Mouse (Mus musculus): ENCODE measurements around the gene Impdh2. TPM values are rescaled to one million over a fixed set of nuclear protein-coding genes. Genes with fewer than 3 reads are reported as not detected.

Gene Impdh2
- polyA plus RNA-seq, 1 experiment = 387 TPM

- peaks cover 88% of the 10 kb centered on the region for H3K36me3 ChIP-seq (ENCODE audit: control insufficient read depth, insufficient read depth, low read length, poor library complexity, severe bottlenecking)
- H3K9me3 ChIP-seq (replicated peaks; ENCODE audit: control insufficient read depth, insufficient read depth, low read length, poor library complexity, severe bottlenecking) = no peaks in the 10 kb centered on the region
- H3K27ac ChIP-seq (ENCODE audit: insufficient read depth, low read length) = no peak overlapping the region
- H3K4me1 ChIP-seq (ENCODE audit: control insufficient read depth, insufficient read depth, low read length) = no peaks in the 10 kb centered on the region
- TF ChIP-seq CTCF (IDR thresholded peaks at IDR 0.05; ENCODE audit: low read depth, low read length) (no peak), EP300 (IDR thresholded peaks at IDR 0.05; ENCODE audit: insufficient read depth, low read depth, low read length) (no peak), POLR2A (IDR thresholded peaks at IDR 0.05; ENCODE audit: insufficient read depth, low read length) (no peak)
- H3K4me3 ChIP-seq (ENCODE audit: low read depth, low read length) = no peak overlapping the region
- no peak overlapping the region for H3K9ac ChIP-seq (ENCODE audit: low read depth, poor library complexity, severe bottlenecking)
- no peaks in the 10 kb centered on the region for H3K27me3 ChIP-seq (ENCODE audit: control insufficient read depth, insufficient read depth, low read length, poor library complexity, severe bottlenecking)
Observed at GRCm38 (mm10) chr9:108546875-108547274, 13.2 kb upstream of the Impdh2 start.

- Histone ChIP-seq H3K36me3 (ENCODE audit: control insufficient read depth, insufficient read depth, low read length, poor library complexity, severe bottlenecking) (peaks cover 68% of the 10 kb centered on the region), H3K4me3 (ENCODE audit: low read depth, low read length) (no peak overlapping the region), H3K27me3 (ENCODE audit: control insufficient read depth, insufficient read depth, low read length, poor library complexity, severe bottlenecking) (no peaks in the 10 kb centered on the region), H3K9me3 (replicated peaks; ENCODE audit: control insufficient read depth, insufficient read depth, low read length, poor library complexity, severe bottlenecking) (no peaks in the 10 kb centered on the region), H3K9ac (ENCODE audit: low read depth, poor library complexity, severe bottlenecking) (no peak overlapping the region), H3K4me1 (ENCODE audit: control insufficient read depth, insufficient read depth, low read length) (no peaks in the 10 kb centered on the region), H3K27ac (ENCODE audit: insufficient read depth, low read length) (no peak overlapping the region)
- TF ChIP-seq EP300 (IDR thresholded peaks at IDR 0.05; ENCODE audit: insufficient read depth, low read depth, low read length) = no peak
- no peak for TF ChIP-seq POLR2A (IDR thresholded peaks at IDR 0.05; ENCODE audit: insufficient read depth, low read length)
- no peak for TF ChIP-seq CTCF (IDR thresholded peaks at IDR 0.05; ENCODE audit: low read depth, low read length)
Observed at GRCm38 (mm10) chr9:108559169-108559568, 917 bp upstream of the Impdh2 start.

DNA sequence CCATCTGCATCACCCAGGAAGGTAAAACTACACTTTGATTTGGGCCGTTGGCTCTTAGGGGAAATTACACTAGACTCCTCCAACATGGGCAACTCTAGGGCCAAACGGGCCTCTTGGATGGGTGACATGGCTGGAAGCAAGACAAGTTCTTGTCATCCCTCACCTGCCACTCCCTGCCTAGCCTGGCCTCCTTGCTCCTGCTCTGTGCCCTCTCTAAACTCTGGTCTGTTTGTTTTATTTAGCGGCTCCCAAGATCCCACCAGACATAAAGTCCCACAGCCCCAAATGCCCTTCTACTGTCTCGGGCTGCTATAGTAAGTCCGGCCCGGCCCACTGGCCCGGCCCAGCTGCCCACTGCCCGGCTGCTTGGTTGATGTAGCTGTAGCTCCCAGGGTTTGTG lies 3.6 kb downstream of the Impdh2 start:
- Histone ChIP-seq H3K4me3 (ENCODE audit: low read depth, low read length) (no peak overlapping the region), H3K27me3 (ENCODE audit: control insufficient read depth, insufficient read depth, low read length, poor library complexity, severe bottlenecking) (no peaks in the 10 kb centered on the region), H3K27ac (ENCODE audit: insufficient read depth, low read length) (no peak overlapping the region), H3K36me3 (ENCODE audit: control insufficient read depth, insufficient read depth, low read length, poor library complexity, severe bottlenecking) (peaks cover 49% of the 10 kb centered on the region), H3K9ac (ENCODE audit: low read depth, poor library complexity, severe bottlenecking) (no peak overlapping the region), H3K9me3 (replicated peaks; ENCODE audit: control insufficient read depth, insufficient read depth, low read length, poor library complexity, severe bottlenecking) (no peaks in the 10 kb centered on the region), H3K4me1 (ENCODE audit: control insufficient read depth, insufficient read depth, low read length) (no peaks in the 10 kb centered on the region)
- no peak for TF ChIP-seq POLR2A (IDR thresholded peaks at IDR 0.05; ENCODE audit: insufficient read depth, low read length)

DNA sequence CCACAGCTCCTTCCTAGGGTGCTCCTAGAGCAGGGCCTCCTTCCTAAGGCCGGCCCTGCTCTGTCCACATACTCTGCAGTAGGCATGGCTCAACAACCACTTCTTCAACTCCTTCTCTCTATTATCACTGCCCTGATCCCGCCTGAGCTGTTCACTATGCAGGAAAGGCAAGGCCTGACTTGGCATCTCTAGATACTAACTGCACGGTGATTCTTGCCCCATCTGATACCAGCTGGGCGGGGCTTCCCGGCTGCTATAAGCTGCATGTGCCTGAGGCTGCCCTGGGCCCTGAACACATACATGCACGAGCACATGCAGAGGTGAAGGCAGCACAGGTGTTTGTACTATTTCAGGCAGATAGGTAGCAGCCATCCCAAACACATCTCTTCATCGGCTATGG lies 4.0 kb downstream of the Impdh2 start:
- Histone ChIP-seq H3K9ac (ENCODE audit: low read depth, poor library complexity, severe bottlenecking) (no peak overlapping the region), H3K27ac (ENCODE audit: insufficient read depth, low read length) (no peak overlapping the region), H3K27me3 (ENCODE audit: control insufficient read depth, insufficient read depth, low read length, poor library complexity, severe bottlenecking) (no peaks in the 10 kb centered on the region), H3K4me3 (ENCODE audit: low read depth, low read length) (no peak overlapping the region), H3K36me3 (ENCODE audit: control insufficient read depth, insufficient read depth, low read length, poor library complexity, severe bottlenecking) (peaks cover 44% of the 10 kb centered on the region), H3K9me3 (replicated peaks; ENCODE audit: control insufficient read depth, insufficient read depth, low read length, poor library complexity, severe bottlenecking) (no peaks in the 10 kb centered on the region), H3K4me1 (ENCODE audit: control insufficient read depth, insufficient read depth, low read length) (no peaks in the 10 kb centered on the region)
- no peak for TF ChIP-seq CTCF (IDR thresholded peaks at IDR 0.05; ENCODE audit: low read depth, low read length)
- no peak for TF ChIP-seq EP300 (IDR thresholded peaks at IDR 0.05; ENCODE audit: insufficient read depth, low read depth, low read length)

GRCm38 (mm10) chr9:108565881-108566814 lies 6.1 kb downstream of the Impdh2 start:
- peak overlapping the region; percentile 54 for H3K27ac ChIP-seq (ENCODE audit: insufficient read depth, low read length)
- H3K4me1 ChIP-seq (ENCODE audit: control insufficient read depth, insufficient read depth, low read length) = no peaks in the 10 kb centered on the region
- TF ChIP-seq POLR2A (IDR thresholded peaks at IDR 0.05; ENCODE audit: insufficient read depth, low read length) = no peak
- TF ChIP-seq CTCF (IDR thresholded peaks at IDR 0.05; ENCODE audit: low read depth, low read length) = no peak
- no peak for TF ChIP-seq EP300 (IDR thresholded peaks at IDR 0.05; ENCODE audit: insufficient read depth, low read depth, low read length)
- H3K9me3 ChIP-seq (replicated peaks; ENCODE audit: control insufficient read depth, insufficient read depth, low read length, poor library complexity, severe bottlenecking) = no peaks in the 10 kb centered on the region
- H3K36me3 ChIP-seq (ENCODE audit: control insufficient read depth, insufficient read depth, low read length, poor library complexity, severe bottlenecking) = peaks cover 39% of the 10 kb centered on the region
- H3K4me3 ChIP-seq (ENCODE audit: low read depth, low read length) = peak overlapping the region; percentile 85
- H3K9ac ChIP-seq (ENCODE audit: low read depth, poor library complexity, severe bottlenecking) = peak overlapping the region; percentile 69
- H3K27me3 ChIP-seq (ENCODE audit: control insufficient read depth, insufficient read depth, low read length, poor library complexity, severe bottlenecking) = no peaks in the 10 kb centered on the region
